Mouse (Mus musculus): ENCODE results near the gene Spag5. TPM values are rescaled to one million over a fixed set of nuclear protein-coding genes. Genes with fewer than 3 reads are reported as not detected.

Gene Spag5
- polyA plus RNA-seq, 1 experiment from 2014 or later = 63.0 TPM

DNA sequence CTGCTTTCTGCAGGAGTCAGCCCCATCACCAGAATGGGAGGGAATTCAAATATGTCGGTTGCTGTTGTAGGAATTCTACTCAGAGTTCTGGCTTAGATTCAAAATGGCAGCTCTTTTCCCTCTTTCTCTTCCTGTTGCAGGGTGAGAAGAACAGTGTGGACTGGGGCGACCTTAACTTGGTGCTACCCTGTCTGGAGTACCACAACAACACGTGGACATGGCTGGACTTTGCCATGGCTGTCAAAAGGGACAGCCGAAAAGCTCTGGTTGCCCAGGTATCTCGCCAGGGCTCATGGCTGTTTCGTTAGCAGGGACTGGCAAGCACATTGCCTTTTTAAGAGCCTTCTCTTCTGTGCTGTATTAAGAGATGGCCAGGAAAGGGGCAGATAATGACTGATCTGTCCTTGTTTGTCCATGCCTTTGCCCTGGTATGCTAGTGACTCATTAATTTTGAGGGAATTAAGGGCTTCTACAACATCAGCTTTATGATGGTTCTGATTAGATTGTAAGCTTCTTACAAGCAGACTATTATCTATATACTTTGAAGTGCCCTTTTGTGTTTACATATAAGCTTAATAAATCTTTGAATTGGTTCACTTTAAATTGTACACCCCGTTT lies 12.1 kb upstream of the Spag5 start:
- Histone ChIP-seq H3K36me3 (replicated peaks) (peaks cover 87% of the 10 kb centered on the region), H3K9ac (no peak overlapping the region), H3K4me2 (no peak overlapping the region), H3K27ac (no peak overlapping the region), H3K4me1 (no peaks in the 10 kb centered on the region), H3K27me3 (no peaks in the 10 kb centered on the region), H3K4me3 (replicated peaks) (no peak overlapping the region), H3K9me3 (no peaks in the 10 kb centered on the region)
- WGBS = 89% methylated on average over 7 of the region's 7 CpGs
- ATAC-seq (ENCODE audit: low FRiP score) = no peak

DNA sequence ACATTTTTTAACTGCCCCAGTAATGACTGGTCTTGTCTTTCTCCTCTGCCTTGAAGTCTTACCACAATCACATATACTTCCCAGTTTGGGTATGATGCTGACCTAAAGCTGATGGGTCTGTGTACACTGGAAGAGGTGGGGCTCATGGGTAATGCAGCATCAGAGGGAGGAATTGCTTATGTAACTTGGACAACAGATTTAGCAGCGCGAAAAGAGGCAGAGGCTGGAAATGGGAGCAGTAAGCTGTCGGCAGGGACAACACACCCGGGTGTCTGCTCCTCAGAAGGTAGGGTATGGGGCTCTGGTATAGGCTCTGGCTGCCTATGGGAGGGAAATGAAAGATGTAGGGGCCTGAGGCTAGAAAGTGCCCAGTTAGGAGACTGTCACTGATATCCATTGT lies 10.7 kb upstream of the Spag5 start, which contains the start of gene BC030499:
TSS of gene BC030499 (plus strand) at position 188 of the 400 bp plus-strand sequence.
- Histone ChIP-seq H3K27me3 (no peaks in the 10 kb centered on the region), H3K4me2 (no peak within 1 kb of the TSS), H3K36me3 (replicated peaks) (peaks cover 73% of the 10 kb centered on the region), H3K4me1 (no peaks in the 10 kb centered on the region), H3K9me3 (no peaks in the 10 kb centered on the region), H3K27ac (no peak within 1 kb of the TSS), H3K4me3 (replicated peaks) (no peak within 1 kb of the TSS), H3K9ac (no peak within 1 kb of the TSS)
- 90% methylated on average over 4 of the region's 4 CpGs for WGBS
- no peak for ATAC-seq (ENCODE audit: low FRiP score)

- Histone ChIP-seq H3K4me3 (replicated peaks) (no peak overlapping the region), H3K4me2 (no peak overlapping the region), H3K9me3 (no peaks in the 10 kb centered on the region), H3K27me3 (no peaks in the 10 kb centered on the region), H3K9ac (no peak overlapping the region), H3K36me3 (replicated peaks) (peaks cover 36% of the 10 kb centered on the region), H3K27ac (no peak overlapping the region), H3K4me1 (no peaks in the 10 kb centered on the region)
- WGBS = 95% methylated on average over 6 of the region's 6 CpGs
- ATAC-seq (ENCODE audit: low FRiP score) = no peak
Measured at GRCm38 (mm10) chr11:78294585-78294984, 6.7 kb upstream of the Spag5 start.

- ATAC-seq (ENCODE audit: low FRiP score) = peak; percentile 20
- Histone ChIP-seq H3K27me3 (no peaks in the 10 kb centered on the region), H3K36me3 (replicated peaks) (peaks cover 26% of the 10 kb centered on the region), H3K4me2 (peak overlapping the region; percentile 79), H3K27ac (peak overlapping the region; percentile 62), H3K9me3 (no peaks in the 10 kb centered on the region), H3K4me3 (replicated peaks) (peak overlapping the region; percentile 71), H3K4me1 (peaks cover 14% of the 10 kb centered on the region), H3K9ac (peak overlapping the region; percentile 76)
- 74% methylated on average over 7 of the region's 7 CpGs for WGBS
Measured at GRCm38 (mm10) chr11:78300917-78301316, 412 bp upstream of the Spag5 start.

- no peak for ATAC-seq (ENCODE audit: low FRiP score)
- Histone ChIP-seq H3K36me3 (replicated peaks) (peaks cover 60% of the 10 kb centered on the region), H3K4me2 (no peak overlapping the region), H3K27ac (no peak overlapping the region), H3K9me3 (no peaks in the 10 kb centered on the region), H3K27me3 (no peaks in the 10 kb centered on the region), H3K9ac (no peak overlapping the region), H3K4me1 (peaks cover 20% of the 10 kb centered on the region), H3K4me3 (replicated peaks) (no peak overlapping the region)
- WGBS = 91% methylated on average over 4 of the region's 4 CpGs
Measured at GRCm38 (mm10) chr11:78305272-78305671, 3.9 kb downstream of the Spag5 start.

DNA sequence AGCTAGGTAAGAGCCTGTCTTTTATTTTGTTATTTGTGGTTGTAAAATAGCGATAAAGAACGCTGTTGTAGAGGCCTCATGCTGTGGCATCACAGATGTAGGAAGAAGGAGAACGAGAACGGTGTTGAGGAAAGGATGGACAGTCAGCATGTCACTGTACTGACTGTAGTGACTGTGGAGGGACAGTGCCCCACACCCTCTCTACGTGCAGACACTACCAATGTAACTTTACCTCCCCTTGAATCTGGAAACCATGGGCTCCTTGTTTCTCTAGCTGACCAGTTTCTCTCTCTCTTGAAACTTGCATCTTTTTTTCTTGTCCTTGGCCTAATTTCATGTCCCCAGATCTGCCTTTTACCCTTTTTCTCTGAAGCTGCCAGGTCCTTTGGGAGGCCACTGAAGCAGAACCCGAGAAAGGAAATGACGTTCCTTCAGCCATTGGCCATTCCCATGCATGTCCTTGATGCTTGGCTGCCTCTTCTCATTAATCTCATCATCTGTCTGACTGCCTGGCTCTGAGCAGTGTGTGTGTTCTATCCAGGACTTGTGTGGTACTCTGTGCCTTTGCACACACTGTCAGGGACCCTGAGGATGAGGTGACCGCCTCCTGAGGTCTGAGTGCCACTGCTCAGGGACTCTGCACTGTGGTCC lies 9.7 kb downstream of the Spag5 start:
- no peak overlapping the region for H3K4me3 ChIP-seq (replicated peaks)
- H3K9me3 ChIP-seq = no peaks in the 10 kb centered on the region
- H3K9ac ChIP-seq = no peak overlapping the region
- ATAC-seq (ENCODE audit: low FRiP score) = no peak
- no peaks in the 10 kb centered on the region for H3K27me3 ChIP-seq
- H3K4me1 ChIP-seq = peaks cover 6% of the 10 kb centered on the region; the same call in 1 of the 2 replicates
- H3K36me3 ChIP-seq (replicated peaks) = peaks cover 88% of the 10 kb centered on the region
- no peak overlapping the region for H3K4me2 ChIP-seq
- no peak overlapping the region for H3K27ac ChIP-seq
- WGBS = 92% methylated on average over 8 of the region's 8 CpGs

DNA sequence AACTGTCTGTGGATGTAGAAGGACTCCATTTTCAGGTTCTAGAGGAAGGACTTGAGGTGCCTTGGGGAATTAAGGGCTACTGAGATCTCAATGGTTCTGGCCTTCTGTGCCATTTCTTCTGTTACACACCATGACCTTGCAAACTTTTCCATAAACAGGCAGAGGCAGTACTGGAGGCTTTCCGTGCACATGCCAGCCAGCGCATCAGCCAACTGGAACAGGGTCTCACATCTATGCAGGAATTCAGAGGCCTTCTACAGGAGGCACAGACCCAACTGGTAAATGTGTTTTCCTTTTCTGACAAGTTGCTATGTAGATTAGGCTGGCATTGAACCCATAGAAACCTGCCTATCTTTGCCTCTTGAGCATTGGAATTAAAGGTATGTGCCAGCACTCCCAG lies 12.3 kb downstream of the Spag5 start:
- no peaks in the 10 kb centered on the region for H3K4me1 ChIP-seq
- no peaks in the 10 kb centered on the region for H3K27me3 ChIP-seq
- no peak for ATAC-seq (ENCODE audit: low FRiP score)
- H3K9me3 ChIP-seq = no peaks in the 10 kb centered on the region
- no peak overlapping the region for H3K4me3 ChIP-seq (replicated peaks)
- 92% methylated on average over 2 of the region's 2 CpGs for WGBS
- no peak overlapping the region for H3K4me2 ChIP-seq
- peaks cover 91% of the 10 kb centered on the region for H3K36me3 ChIP-seq (replicated peaks)
- H3K27ac ChIP-seq = no peak overlapping the region
- H3K9ac ChIP-seq = no peak overlapping the region

DNA sequence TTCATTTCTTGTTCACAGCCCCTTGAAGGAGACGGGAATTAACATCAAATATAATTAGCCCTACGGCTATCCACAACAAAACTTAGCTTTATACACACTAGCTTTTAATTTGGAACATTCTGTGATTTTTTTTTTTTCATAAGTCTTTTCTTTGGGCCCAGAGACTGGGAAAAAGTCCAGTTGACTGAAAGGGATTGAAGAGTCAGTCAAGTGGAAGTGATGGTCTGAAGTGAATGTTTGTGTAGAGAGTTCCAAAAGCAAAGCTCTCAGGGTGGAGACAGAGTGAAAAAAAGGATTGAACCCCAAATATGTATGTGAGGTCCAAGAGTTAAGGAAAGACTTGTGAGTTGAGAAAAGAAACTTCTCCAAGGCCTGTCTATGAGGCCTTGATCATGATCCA lies 17.1 kb downstream of the Spag5 start:
- H3K27me3 ChIP-seq = no peaks in the 10 kb centered on the region
- 76% methylated on average over 2 of the region's 2 CpGs for WGBS
- no peak for ATAC-seq (ENCODE audit: low FRiP score)
- H3K27ac ChIP-seq = no peak overlapping the region
- no peak overlapping the region for H3K4me2 ChIP-seq
- peaks cover 94% of the 10 kb centered on the region for H3K36me3 ChIP-seq (replicated peaks)
- no peaks in the 10 kb centered on the region for H3K9me3 ChIP-seq
- peaks cover 14% of the 10 kb centered on the region; the same call in 1 of the 2 replicates for H3K4me1 ChIP-seq
- no peak overlapping the region for H3K9ac ChIP-seq
- no peak overlapping the region for H3K4me3 ChIP-seq (replicated peaks)

DNA sequence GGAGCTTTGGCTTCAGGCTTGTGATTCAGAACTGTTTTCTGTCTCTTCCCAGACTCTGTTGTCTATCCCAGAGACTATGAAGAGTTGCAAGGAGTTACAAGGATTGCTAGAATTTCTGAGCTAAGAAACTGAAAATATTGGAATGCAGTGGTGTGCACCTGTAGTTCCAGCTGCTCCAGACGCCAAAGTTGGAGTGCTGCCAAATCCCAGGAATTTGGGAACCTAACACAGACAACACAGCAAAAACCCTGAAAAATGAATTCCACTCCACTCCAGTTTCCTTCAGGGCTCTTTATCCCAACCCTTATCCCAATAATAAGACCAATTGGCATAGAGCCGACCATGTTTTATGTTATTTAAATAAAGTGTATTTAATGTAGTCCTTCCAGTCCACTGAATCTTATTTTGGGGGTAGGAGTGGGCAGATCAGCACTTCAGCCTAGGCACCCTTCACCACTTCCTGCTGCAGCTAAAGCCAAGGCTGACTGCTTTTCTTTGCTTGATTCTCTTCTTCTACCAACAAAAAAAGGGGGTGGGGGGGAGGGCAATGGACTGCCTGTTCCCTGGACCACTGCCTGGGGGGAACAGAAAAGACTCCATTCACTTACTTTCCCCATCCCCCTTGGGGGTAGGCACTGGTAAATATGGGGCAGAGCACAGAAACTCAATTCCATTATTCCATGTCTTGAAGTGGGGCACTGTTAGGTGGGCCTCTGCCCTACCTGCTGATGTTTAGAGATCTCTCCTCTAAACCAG lies 20.9 kb downstream of the Spag5 start:
- Histone ChIP-seq H3K4me2 (peak overlapping the region; percentile 39), H3K27me3 (no peaks in the 10 kb centered on the region), H3K36me3 (replicated peaks) (peaks cover 63% of the 10 kb centered on the region), H3K4me1 (peaks cover 14% of the 10 kb centered on the region; the same call in 1 of the 2 replicates), H3K9me3 (no peaks in the 10 kb centered on the region), H3K27ac (peak overlapping the region; percentile 74), H3K4me3 (replicated peaks) (no peak overlapping the region), H3K9ac (no peak overlapping the region)
- WGBS = 52% methylated on average over 2 of the region's 2 CpGs
- ATAC-seq (ENCODE audit: low FRiP score) = no peak

- H3K27ac ChIP-seq = peak within 1 kb of the TSS; percentile 74
- 6% methylated on average over 15 of the region's 15 CpGs for WGBS
- H3K4me3 ChIP-seq (replicated peaks) = peak within 1 kb of the TSS; percentile 21
- no peaks in the 10 kb centered on the region for H3K27me3 ChIP-seq
- peak; percentile 79; the same call in 1 of the 2 replicates for ATAC-seq (ENCODE audit: low FRiP score)
- peaks cover 57% of the 10 kb centered on the region for H3K36me3 ChIP-seq (replicated peaks)
- H3K4me2 ChIP-seq = peak within 1 kb of the TSS; percentile 39
- H3K9ac ChIP-seq = no peak within 1 kb of the TSS
- H3K9me3 ChIP-seq = no peaks in the 10 kb centered on the region
- H3K4me1 ChIP-seq = peaks cover 14% of the 10 kb centered on the region; the same call in 1 of the 2 replicates
Measured at GRCm38 (mm10) chr11:78322860-78323259, 21.5 kb downstream of the Spag5 start, which contains the start of gene Aldoc. Gene Aldoc, plus strand, starts transcription at chr11:78322968.

DNA sequence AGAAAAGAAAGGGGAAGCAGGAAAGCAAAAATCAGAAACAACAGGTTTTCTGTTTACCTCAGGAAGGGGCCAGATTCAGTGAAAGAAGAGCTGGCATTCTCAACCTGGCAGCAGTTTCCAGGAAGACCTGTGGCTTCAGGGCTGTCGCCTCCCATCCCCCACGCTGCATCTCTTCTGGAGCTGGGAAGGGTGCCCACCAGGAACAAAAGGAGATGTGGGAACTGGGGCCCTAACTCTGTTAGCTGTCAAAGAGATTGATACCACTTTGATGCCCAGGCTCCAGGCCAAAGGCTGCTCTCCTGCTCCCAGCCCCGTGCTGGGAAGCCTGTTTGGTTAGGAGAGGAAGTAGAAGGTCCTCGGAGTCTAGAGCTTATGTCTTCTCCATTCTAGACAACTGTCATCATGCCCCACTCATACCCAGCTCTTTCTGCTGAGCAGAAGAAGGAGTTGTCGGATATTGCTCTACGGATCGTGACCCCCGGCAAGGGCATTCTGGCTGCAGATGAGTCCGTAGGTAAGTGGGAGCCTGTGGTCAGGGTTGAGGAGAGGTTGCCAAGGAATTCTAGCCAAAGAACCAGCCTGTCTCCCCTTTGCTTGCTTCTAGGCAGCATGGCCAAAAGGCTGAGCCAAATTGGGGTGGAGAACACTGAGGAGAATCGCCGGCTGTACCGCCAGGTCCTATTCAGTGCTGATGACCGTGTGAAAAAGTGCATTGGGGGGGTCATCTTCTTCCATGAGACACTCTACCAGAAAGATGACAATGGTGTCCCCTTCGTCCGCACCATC lies 22.9 kb downstream of the Spag5 start:
- no peak for ATAC-seq (ENCODE audit: low FRiP score)
- peaks cover 44% of the 10 kb centered on the region for H3K36me3 ChIP-seq (replicated peaks)
- peak overlapping the region; percentile 74; the same call in 1 of the 2 replicates for H3K27ac ChIP-seq
- peak overlapping the region; percentile 39 for H3K4me2 ChIP-seq
- no peak overlapping the region for H3K4me3 ChIP-seq (replicated peaks)
- WGBS = 88% methylated on average over 15 of the region's 15 CpGs
- peaks cover 20% of the 10 kb centered on the region for H3K4me1 ChIP-seq
- no peaks in the 10 kb centered on the region for H3K9me3 ChIP-seq
- no peaks in the 10 kb centered on the region for H3K27me3 ChIP-seq
- no peak overlapping the region for H3K9ac ChIP-seq

GRCm38 (mm10) chr11:78324965-78325364 lies 23.6 kb downstream of the Spag5 start:
- no peak overlapping the region for H3K4me3 ChIP-seq (replicated peaks)
- H3K9me3 ChIP-seq = no peaks in the 10 kb centered on the region
- peaks cover 25% of the 10 kb centered on the region for H3K4me1 ChIP-seq
- H3K27ac ChIP-seq = no peak overlapping the region
- 91% methylated on average over 12 of the region's 12 CpGs for WGBS
- no peak for ATAC-seq (ENCODE audit: low FRiP score)
- H3K27me3 ChIP-seq = no peaks in the 10 kb centered on the region
- peaks cover 36% of the 10 kb centered on the region for H3K36me3 ChIP-seq (replicated peaks)
- no peak overlapping the region for H3K4me2 ChIP-seq
- H3K9ac ChIP-seq = no peak overlapping the region
